Mouse (Mus musculus) erythroblast, embryonic 14.5 days (primary cell): ENCODE data around the gene Mus81.

Source experiments
- GATA1 ChIP-seq: IDR thresholded peaks from 2 replicates; pipeline ENCODE4 v1.6.1; 2012; ENCODE audit warnings: low read length, inconsistent platforms, mixed read lengths
- TAL1 ChIP-seq: IDR thresholded peaks from 3 replicates; pipeline ENCODE4 v1.6.1; 2012; ENCODE audit warnings: low read length, inconsistent platforms, mixed read lengths

- TF ChIP-seq GATA1 (no peak), TAL1 (no peak)
These were observed 4.4 kb upstream of the Mus81 start for GRCm38 (mm10) chr19:5492641-5493040.
